Mouse (Mus musculus): Measurements from ENCODE around the gene 2310030G06Rik. TPM values are rescaled to one million over a fixed set of nuclear protein-coding genes. Genes with fewer than 3 reads are reported as not detected.

Gene 2310030G06Rik
- total and polyA plus RNA-seq, 3 experiments, result not detected

DNA sequence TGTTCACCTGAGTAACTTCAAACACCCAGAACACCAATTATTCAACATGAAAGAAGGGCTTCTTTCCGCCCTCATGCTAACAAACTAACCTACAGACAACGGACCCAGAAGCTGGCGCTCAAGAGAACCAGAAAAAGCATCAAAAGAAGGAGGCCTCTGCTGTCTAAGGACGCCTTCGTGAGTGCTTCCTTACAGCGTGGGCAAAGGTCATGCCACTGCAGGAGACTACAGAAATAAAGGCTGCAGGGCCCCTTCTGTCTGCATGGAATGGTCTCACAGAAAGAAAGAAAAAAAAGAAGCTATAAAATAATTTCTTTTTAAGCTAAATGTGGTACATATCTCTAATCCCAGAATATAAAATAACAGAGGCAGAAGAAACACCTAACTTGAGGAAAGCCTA, 41.4 kb downstream of the 2310030G06Rik start:
- Histone ChIP-seq H3K4me3 (ENCODE audit: control insufficient read depth in 1 of 2, insufficient read depth in 1 of 2, low read depth in 2 of 2, low read length in 2 of 2) (no peak overlapping the region), H3K79me2 (ENCODE audit: control insufficient read depth, insufficient read depth, low read length, poor library complexity) (no peaks in the 10 kb centered on the region), H3K9me3 (replicated peaks; ENCODE audit: insufficient read depth, low read length) (no peaks in the 10 kb centered on the region), H3K4me1 (ENCODE audit: control insufficient read depth in 1 of 2, insufficient read depth in 2 of 2, low read length in 2 of 2) (no peaks in the 10 kb centered on the region), H3K27me3 (ENCODE audit: control insufficient read depth in 1 of 2, insufficient read depth in 2 of 2, low read length in 2 of 2) (peaks cover under 1 to 3% of the 10 kb centered on the region in 2 experiments; a peak in 1 of 4 replicates), H3K27ac (ENCODE audit: control insufficient read depth, low read depth, low read length) (no peak overlapping the region), H3K36me3 (ENCODE audit: control insufficient read depth in 1 of 2, insufficient read depth in 2 of 2, low read length in 2 of 2) (no peaks in the 10 kb centered on the region), H3K9ac (ENCODE audit: control insufficient read depth, low read depth, low read length, poor library complexity, severe bottlenecking) (no peak overlapping the region)
- DNase-seq (ENCODE audit: low read depth, low spot score), result no peak
- no peak for TF ChIP-seq POLR2AphosphoS5 (IDR thresholded peaks at IDR 0.05; ENCODE audit: borderline replicate concordance, low read depth, low read length)
- TF ChIP-seq NELFE (IDR thresholded peaks at IDR 0.05; ENCODE audit: low read depth, low read length), result no peak
- no peak for TF ChIP-seq ZKSCAN1 (IDR thresholded peaks at IDR 0.05; ENCODE audit: low read depth, low read length)
- TF ChIP-seq GATA1 (IDR thresholded peaks at IDR 0.05; ENCODE audit: low read depth, low read length), result no peak
- no peak for TF ChIP-seq POLR2AphosphoS2 (IDR thresholded peaks at IDR 0.05; ENCODE audit: low read length)
- no peak for TF ChIP-seq ZC3H11A (IDR thresholded peaks at IDR 0.05; ENCODE audit: low read depth, low read length)
- TF ChIP-seq MYC (IDR thresholded peaks at IDR 0.05; ENCODE audit: low read depth, low read length), result no peak
- no peak for TF ChIP-seq USF2 (IDR thresholded peaks at IDR 0.05; ENCODE audit: borderline replicate concordance in 1 of 2, insufficient read depth in 1 of 2, low read depth in 1 of 2, low read length in 2 of 2)
- no peak for TF ChIP-seq E2F4 (IDR thresholded peaks at IDR 0.05; ENCODE audit: borderline replicate concordance, low read depth, low read length)
- no peak for TF ChIP-seq TAL1 (IDR thresholded peaks at IDR 0.05; ENCODE audit: low read length)
- TF ChIP-seq HCFC1 (IDR thresholded peaks at IDR 0.05; ENCODE audit: low read depth, low read length), result no peak
- TF ChIP-seq RCOR1 (IDR thresholded peaks at IDR 0.05; ENCODE audit: low read depth, low read length), result no peak
- TF ChIP-seq UBTF (IDR thresholded peaks at IDR 0.05; ENCODE audit: borderline replicate concordance, insufficient read depth, low read depth, low read length), result no peak
- TF ChIP-seq SMC3 (IDR thresholded peaks at IDR 0.05; ENCODE audit: low read depth, low read length), result no peak

DNA sequence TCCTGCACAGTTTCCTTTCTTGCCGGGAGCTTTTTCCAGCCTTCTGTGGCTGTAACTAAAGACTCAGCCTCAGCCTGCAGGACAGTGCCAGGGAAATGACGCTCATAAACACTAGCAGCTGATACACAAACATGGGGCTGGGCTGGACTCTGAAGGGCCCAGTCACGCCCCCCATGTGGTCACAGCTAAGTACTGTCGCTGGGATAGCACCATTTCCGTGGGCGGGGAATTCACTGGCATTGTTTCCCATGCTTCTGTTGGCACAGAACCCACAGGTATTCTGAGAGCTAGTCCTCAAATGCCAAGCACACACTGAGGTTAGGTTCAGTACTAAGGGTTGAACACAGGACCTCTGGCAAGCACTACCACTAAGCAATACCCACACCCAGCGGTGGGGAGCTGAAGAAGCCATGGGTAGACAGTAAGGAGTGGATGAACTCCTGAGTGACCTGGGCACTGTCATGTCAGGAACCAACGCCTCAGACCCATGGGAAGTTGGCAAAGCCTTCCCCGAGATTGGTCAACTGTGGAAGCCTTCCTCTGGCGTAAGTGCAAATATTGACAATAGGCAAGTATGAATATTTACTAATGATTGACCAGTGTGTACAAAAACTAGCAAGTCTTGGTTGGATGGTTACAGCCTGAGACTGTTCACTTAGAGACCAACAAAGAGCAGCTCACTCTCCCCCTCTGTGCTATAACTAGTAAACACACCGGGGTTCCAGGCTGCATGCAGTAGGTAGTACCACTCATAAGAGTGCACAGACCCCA, 45.2 kb downstream of the 2310030G06Rik start:
- H3K9me3 ChIP-seq (replicated peaks; ENCODE audit: insufficient read depth, low read length), result no peaks in the 10 kb centered on the region
- H3K27me3 ChIP-seq (ENCODE audit: control insufficient read depth in 1 of 2, insufficient read depth in 2 of 2, low read length in 2 of 2), result peaks cover 2 to 13% of the 10 kb centered on the region in 2 experiments; a peak in 3 of 4 replicates
- H3K9ac ChIP-seq (ENCODE audit: control insufficient read depth, low read depth, low read length, poor library complexity, severe bottlenecking), result no peak overlapping the region
- no peak for DNase-seq (ENCODE audit: low read depth, low spot score)
- TF ChIP-seq ZKSCAN1 (IDR thresholded peaks at IDR 0.05; ENCODE audit: low read depth, low read length), result no peak
- TF ChIP-seq POLR2AphosphoS5 (IDR thresholded peaks at IDR 0.05; ENCODE audit: borderline replicate concordance, low read depth, low read length), result no peak
- no peak for TF ChIP-seq USF1 (IDR thresholded peaks at IDR 0.05; ENCODE audit: low read depth, low read length)
- TF ChIP-seq JUND (IDR thresholded peaks at IDR 0.05; ENCODE audit: low read depth, low read length), result no peak
- no peak for TF ChIP-seq SMC3 (IDR thresholded peaks at IDR 0.05; ENCODE audit: low read depth, low read length)
- no peak for TF ChIP-seq ZC3H11A (IDR thresholded peaks at IDR 0.05; ENCODE audit: low read depth, low read length)
- TF ChIP-seq MAZ (IDR thresholded peaks at IDR 0.05; ENCODE audit: low read depth, low read length), result no peak
- no peak for TF ChIP-seq NRF1 (IDR thresholded peaks at IDR 0.05; ENCODE audit: insufficient read depth, low read depth, low read length, poor library complexity, severe bottlenecking)
- TF ChIP-seq MYB (IDR thresholded peaks at IDR 0.05; ENCODE audit: low read depth, low read length), result no peak
- no peak for TF ChIP-seq RCOR1 (IDR thresholded peaks at IDR 0.05; ENCODE audit: low read depth, low read length)
- no peak for TF ChIP-seq TBP (IDR thresholded peaks at IDR 0.05; ENCODE audit: low read depth, low read length)
- TF ChIP-seq GATA1 (IDR thresholded peaks at IDR 0.05; ENCODE audit: low read depth, low read length), result no peak
- no peak for TF ChIP-seq MYC (IDR thresholded peaks at IDR 0.05; ENCODE audit: low read depth, low read length)
- TF ChIP-seq CTCF (IDR thresholded peaks at IDR 0.05 in 2 of 3, conservative IDR thresholded peaks at IDR 0.05 in 1 of 3; ENCODE audit: control insufficient read depth in 1 of 3, insufficient read depth in 1 of 3, low read depth in 2 of 3, low read length in 3 of 3, poor library complexity in 1 of 3, severe bottlenecking in 1 of 3), result no peak
- TF ChIP-seq MAX (IDR thresholded peaks at IDR 0.05; ENCODE audit: low read length), result no peak
- no peak for TF ChIP-seq TCF12 (IDR thresholded peaks at IDR 0.05; ENCODE audit: low read depth, low read length)
- TF ChIP-seq ETS1 (IDR thresholded peaks at IDR 0.05; ENCODE audit: low read depth, low read length), result no peak
- no peak overlapping the region for H3K27ac ChIP-seq (ENCODE audit: control insufficient read depth, low read depth, low read length)
- H3K4me3 ChIP-seq (ENCODE audit: control insufficient read depth in 1 of 2, insufficient read depth in 1 of 2, low read depth in 2 of 2, low read length in 2 of 2), result no peak overlapping the region
- no peaks in the 10 kb centered on the region for H3K36me3 ChIP-seq (ENCODE audit: control insufficient read depth in 1 of 2, insufficient read depth in 2 of 2, low read length in 2 of 2)
- H3K79me2 ChIP-seq (ENCODE audit: control insufficient read depth, insufficient read depth, low read length, poor library complexity), result no peaks in the 10 kb centered on the region
- no peaks in the 10 kb centered on the region for H3K4me1 ChIP-seq (ENCODE audit: control insufficient read depth in 1 of 2, insufficient read depth in 2 of 2, low read length in 2 of 2)

Data from MEL (cell line).